In genomic region chr1:78395191-78395735, GRCm38 (mm10) we compare ENCODE assay signal across 16 mouse cellular contexts.
DNase-seq lines count a peak whose midpoint lies in the region; ATAC-seq and TF ChIP-seq lines count a peak whose summit lies in the region.
"Had no signal": no experiment of that assay in that cellular context is flagged by ENCODE, and none has a peak within 500 bp of the region (broad histone marks: within the 10 kb centered on the region; RNA-seq: fewer than 3 reads in every experiment).

No protein-coding gene starts in this region.

- no peak for TF ChIP-seq POLR2A in myocyte (IDR thresholded peaks at IDR 0.05; ENCODE audit: insufficient read length, low read depth)

- H3K79me3 ChIP-seq in C2C12 (ENCODE audit: low read depth): no peaks in the 10 kb centered on the region

- no peak for TF ChIP-seq CTCF in C2C12 (IDR thresholded peaks at IDR 0.05; ENCODE audit: control insufficient read depth, insufficient read depth, insufficient read length)

- no peaks in the 10 kb centered on the region for H3K27me3 ChIP-seq in hindbrain, embryonic 10.5 days (ENCODE audit: insufficient read depth, poor library complexity, severe bottlenecking)
- H3K27me3 ChIP-seq in hindbrain, embryonic 12.5 days: 0 out of 2 replicates have a peak, but pooled peaks cover 5% of the 10 kb centered on the region
- H3K27me3 ChIP-seq in C2C12 (ENCODE audit: control insufficient read depth, insufficient read depth, insufficient read length) (no peaks in the 10 kb centered on the region), myocyte (ENCODE audit: control insufficient read depth, insufficient read depth, insufficient read length) (no peaks in the 10 kb centered on the region)
- no peaks in the 10 kb centered on the region for H3K27me3 ChIP-seq in embryonic facial prominence, embryonic 10.5 days (replicated peaks; ENCODE audit: low read depth, poor library complexity, severe bottlenecking)
- H3K27me3 ChIP-seq: CH12.LX had no signal

- peaks cover 17% of the 10 kb centered on the region for H3K4me1 ChIP-seq in hindbrain, embryonic 10.5 days (replicated peaks)
- peaks cover 10% of the 10 kb centered on the region for H3K4me1 ChIP-seq in hindbrain, embryonic 12.5 days
- H3K4me1 ChIP-seq in embryonic facial prominence, embryonic 10.5 days: peaks cover 20% of the 10 kb centered on the region

- peak overlapping the region; percentile 82 for H3K27ac ChIP-seq in hindbrain, embryonic 10.5 days
- no peak overlapping the region for H3K27ac ChIP-seq in hindbrain, embryonic 12.5 days
- peak overlapping the region; percentile 70; the same call in 1 of the 2 replicates for H3K27ac ChIP-seq in embryonic facial prominence, embryonic 10.5 days (replicated peaks)
- H3K27ac ChIP-seq: heart, adult 2 months; hindbrain, postnatal 0 days; kidney, postnatal 0 days; stomach, postnatal 0 days had no signal

- H3K36me3 ChIP-seq in hindbrain, embryonic 10.5 days: no peaks in the 10 kb centered on the region
- no peaks in the 10 kb centered on the region for H3K36me3 ChIP-seq in hindbrain, embryonic 12.5 days
- H3K36me3 ChIP-seq in C2C12 (ENCODE audit: control insufficient read depth, insufficient read depth) (no peaks in the 10 kb centered on the region), myocyte (ENCODE audit: control insufficient read depth, insufficient read depth) (no peaks in the 10 kb centered on the region)
- no peaks in the 10 kb centered on the region for H3K36me3 ChIP-seq in embryonic facial prominence, embryonic 10.5 days (replicated peaks)

- ATAC-seq in hindbrain, embryonic 12.5 days (ENCODE audit: low FRiP score): no peak
- ATAC-seq: hindbrain, postnatal 0 days; intestine, postnatal 0 days had no signal

- H3K4me2 ChIP-seq in hindbrain, embryonic 12.5 days (replicated peaks): no peak overlapping the region
- H3K4me2 ChIP-seq in myocyte (ENCODE audit: low read depth): peak overlapping the region; percentile 49

- H3ac ChIP-seq in C2C12 (ENCODE audit: control insufficient read depth, insufficient read length, low read depth) (no peak overlapping the region), myocyte (ENCODE audit: control insufficient read depth, insufficient read length) (no peak overlapping the region)

- H3K79me2 ChIP-seq in C2C12 (ENCODE audit: control insufficient read depth, insufficient read depth) (no peaks in the 10 kb centered on the region), myocyte (ENCODE audit: control insufficient read depth, insufficient read depth) (no peaks in the 10 kb centered on the region)

- H3K4me3 ChIP-seq in hindbrain, embryonic 10.5 days: no peak overlapping the region
- no peak overlapping the region for H3K4me3 ChIP-seq in hindbrain, embryonic 12.5 days
- H3K4me3 ChIP-seq in C2C12 (ENCODE audit: insufficient read depth, poor library complexity, severe bottlenecking): no peak overlapping the region
- H3K4me3 ChIP-seq in embryonic facial prominence, embryonic 10.5 days: no peak overlapping the region
- no peak overlapping the region for H3K4me3 ChIP-seq in myocyte
- H3K4me3 ChIP-seq: heart, adult 2 months had no signal

- WGBS in hindbrain, embryonic 10.5 days: 66% methylated on average over 8 of the region's 8 CpGs
- 67% methylated on average over 8 of the region's 8 CpGs for WGBS in hindbrain, embryonic 12.5 days
- WGBS in embryonic facial prominence, embryonic 10.5 days: 59% methylated on average over 8 of the region's 8 CpGs

- no peak overlapping the region for H3K9ac ChIP-seq in hindbrain, embryonic 12.5 days

- DNase-seq in hindbrain, embryonic 10.5 days (ENCODE audit: low spot score): no peak
- DNase-seq in embryonic facial prominence, embryonic 10.5 days (ENCODE audit: low spot score): no peak
- DNase-seq in left cerebral cortex, adult 11 months (ENCODE audit: low spot score): no peak
- DNase-seq in embryo, embryonic 11 days: no peak
- DNase-seq: heart, adult 2 months; heart, postnatal 36 days; lung, postnatal 10 days; right cerebral cortex, postnatal 25 days had no signal

- H3K9me3 ChIP-seq in hindbrain, embryonic 10.5 days: no peaks in the 10 kb centered on the region
- H3K9me3 ChIP-seq in hindbrain, embryonic 12.5 days (replicated peaks): no peaks in the 10 kb centered on the region
- H3K9me3 ChIP-seq in embryonic facial prominence, embryonic 10.5 days: no peaks in the 10 kb centered on the region

TF ChIP-seq in C2C12, 6 proteins besides CTCF, POLR2A, EP300 and RAD21:
- TF ChIP-seq USF1 (IDR thresholded peaks at IDR 0.05; ENCODE audit: low read depth) (no peak), CEBPB (IDR thresholded peaks at IDR 0.05; ENCODE audit: low read depth) (peak; percentile 77), FOSL1 (IDR thresholded peaks at IDR 0.05; ENCODE audit: insufficient read depth, low read length, poor library complexity, severe bottlenecking) (no peak)
TF ChIP-seq in C2C12: peak in this region for 1.

TF ChIP-seq in myocyte, 11 proteins besides CTCF, POLR2A, EP300 and RAD21:
- TF ChIP-seq SRF (IDR thresholded peaks at IDR 0.05; ENCODE audit: control insufficient read depth, insufficient read length, low read depth): no peak
- 0 out of 2 replicates have a peak, but pooled peaks have one; percentile 23 for TF ChIP-seq CEBPB (IDR thresholded peaks at IDR 0.05; ENCODE audit: insufficient read depth, poor library complexity, severe bottlenecking)
- no peak for TF ChIP-seq E2F4 (IDR thresholded peaks at IDR 0.05; ENCODE audit: insufficient read depth)
- TF ChIP-seq MAX (IDR thresholded peaks at IDR 0.05; ENCODE audit: low read depth): no peak
- no peak for TF ChIP-seq POLR2AphosphoS2 (IDR thresholded peaks at IDR 0.05; ENCODE audit: insufficient read length, low read depth)
- TF ChIP-seq TCF12 (IDR thresholded peaks at IDR 0.05; ENCODE audit: insufficient read depth, poor library complexity, severe bottlenecking): no peak
- no peak for TF ChIP-seq USF1 (IDR thresholded peaks at IDR 0.05; ENCODE audit: low read depth)
- no peak for TF ChIP-seq TCF3 (IDR thresholded peaks at IDR 0.05; ENCODE audit: insufficient read length, low read depth)
